Mouse (Mus musculus): ENCODE data around the gene Acaa1b. TPM values are rescaled to one million over a fixed set of nuclear protein-coding genes. Genes with fewer than 3 reads are reported as not detected.

Acaa1b gene
- polyA plus RNA-seq, 1 experiment from 2014 or later, result 1.2 TPM

DNA sequence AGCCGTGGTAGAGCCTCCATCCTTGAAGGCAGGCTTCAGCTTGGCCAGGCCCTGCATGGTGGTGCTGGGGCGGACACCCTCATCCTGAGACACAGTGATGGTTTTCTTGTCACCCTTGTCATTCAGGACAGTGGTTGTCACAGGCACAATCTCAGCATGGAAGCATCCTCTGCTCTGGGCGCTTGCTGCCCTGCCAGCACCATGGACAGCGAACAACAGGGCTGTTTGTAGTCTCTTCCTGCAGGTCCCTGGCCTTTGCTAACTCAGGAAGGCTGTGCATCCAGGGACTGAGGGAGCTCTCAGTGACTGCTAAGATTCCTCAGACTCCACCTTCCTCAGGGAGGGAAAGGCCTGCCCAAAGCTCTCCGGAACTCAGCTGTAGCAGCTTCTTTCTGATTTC lies 7.3 kb downstream of the Acaa1b start:
- no peaks in the 10 kb centered on the region for H3K9me3 ChIP-seq (ENCODE audit: control insufficient read depth, low read length)
- H3K4me1 ChIP-seq (ENCODE audit: control insufficient read depth, insufficient read depth, low read length), result no peaks in the 10 kb centered on the region
- ATAC-seq (ENCODE audit: low FRiP score, low TSS enrichment) (no peak), DNase-seq (peak; percentile 45)
- no peaks in the 10 kb centered on the region for H3K27me3 ChIP-seq (ENCODE audit: control insufficient read depth, insufficient read depth, low read length)
- H3K36me3 ChIP-seq (ENCODE audit: control insufficient read depth, insufficient read depth, low read length), result no peaks in the 10 kb centered on the region
- no peak overlapping the region for H3K9ac ChIP-seq (replicated peaks; ENCODE audit: low read length)
- H3K27ac ChIP-seq (replicated peaks; ENCODE audit: low read depth, low read length), result no peak overlapping the region
- 25% methylated on average over 5 of the region's 5 CpGs for WGBS
- no peak overlapping the region for H3K4me3 ChIP-seq (replicated peaks; ENCODE audit: low read depth, low read length)
- H3K4me2 ChIP-seq (ENCODE audit: low read length), result no peak overlapping the region

DNA sequence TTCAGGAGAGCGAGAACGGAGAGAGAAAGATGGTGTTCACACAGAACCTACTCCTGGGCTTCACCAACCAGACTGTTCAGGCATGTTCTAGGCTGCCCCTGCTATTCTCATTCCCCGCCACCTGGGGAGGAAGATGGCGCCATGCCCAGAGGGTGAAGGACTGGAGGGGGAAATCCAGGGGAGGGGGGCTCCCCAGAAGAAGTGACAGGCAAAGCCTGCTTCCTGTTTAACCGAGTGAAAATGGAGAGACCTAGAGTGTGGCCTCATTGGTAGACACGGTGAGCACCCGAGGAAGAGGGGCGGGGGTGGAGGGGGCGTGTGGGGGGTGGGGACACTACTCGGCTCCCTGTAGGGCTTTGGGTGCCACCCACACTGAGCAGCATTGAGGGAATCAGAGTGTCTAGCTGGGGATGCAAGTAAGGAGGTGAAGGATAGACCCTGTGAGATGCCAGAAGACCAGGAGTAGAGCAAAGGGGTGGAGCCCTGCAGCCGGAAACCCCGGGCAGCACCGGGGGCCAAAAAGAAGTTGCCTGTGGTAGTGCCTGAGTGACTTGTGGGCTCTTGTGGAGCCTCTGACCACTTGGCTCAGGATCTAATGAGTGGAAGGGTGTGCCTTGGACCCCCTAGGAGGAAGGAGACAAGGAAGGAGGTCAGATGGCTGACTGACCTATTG lies 10.7 kb downstream of the Acaa1b start:
- WGBS, result 84% methylated on average over 13 of the region's 13 CpGs
- no peaks in the 10 kb centered on the region for H3K9me3 ChIP-seq (ENCODE audit: control insufficient read depth, low read length)
- no peak overlapping the region for H3K9ac ChIP-seq (replicated peaks; ENCODE audit: low read length)
- ATAC-seq (ENCODE audit: low FRiP score, low TSS enrichment), result no peak
- H3K4me1 ChIP-seq (ENCODE audit: control insufficient read depth, insufficient read depth, low read length), result no peaks in the 10 kb centered on the region
- H3K4me3 ChIP-seq (replicated peaks; ENCODE audit: low read depth, low read length), result no peak overlapping the region
- no peak overlapping the region for H3K4me2 ChIP-seq (ENCODE audit: low read length)
- H3K36me3 ChIP-seq (ENCODE audit: control insufficient read depth, insufficient read depth, low read length), result no peaks in the 10 kb centered on the region
- H3K27me3 ChIP-seq (ENCODE audit: control insufficient read depth, insufficient read depth, low read length), result no peaks in the 10 kb centered on the region
- no peak overlapping the region for H3K27ac ChIP-seq (replicated peaks; ENCODE audit: low read depth, low read length)
- no peak for DNase-seq

DNA sequence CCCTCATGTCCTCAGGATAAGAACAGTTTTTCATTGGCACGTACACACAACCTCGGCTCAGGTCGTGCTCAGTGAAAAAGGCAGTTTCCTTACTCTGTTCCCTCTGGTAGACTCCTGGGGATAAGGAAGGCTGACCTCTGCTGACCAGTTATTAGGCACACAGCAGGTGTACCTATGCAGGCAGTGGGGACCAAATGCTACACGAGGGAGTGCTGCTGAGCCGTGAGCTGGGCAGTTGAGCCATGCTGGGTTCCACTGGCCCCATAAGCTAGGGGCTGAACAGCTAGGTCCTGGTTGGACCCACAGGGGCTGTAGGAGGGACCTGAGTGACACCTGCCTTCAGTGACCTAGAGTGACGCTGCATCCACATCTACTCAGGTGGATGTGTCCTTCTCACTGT lies 11.3 kb downstream of the Acaa1b start:
- Histone ChIP-seq H3K36me3 (ENCODE audit: control insufficient read depth, insufficient read depth, low read length) (no peaks in the 10 kb centered on the region), H3K27me3 (ENCODE audit: control insufficient read depth, insufficient read depth, low read length) (no peaks in the 10 kb centered on the region), H3K4me1 (ENCODE audit: control insufficient read depth, insufficient read depth, low read length) (no peaks in the 10 kb centered on the region), H3K4me2 (ENCODE audit: low read length) (no peak overlapping the region), H3K27ac (replicated peaks; ENCODE audit: low read depth, low read length) (no peak overlapping the region), H3K9me3 (ENCODE audit: control insufficient read depth, low read length) (no peaks in the 10 kb centered on the region), H3K9ac (replicated peaks; ENCODE audit: low read length) (no peak overlapping the region), H3K4me3 (replicated peaks; ENCODE audit: low read depth, low read length) (no peak overlapping the region)
- WGBS, result 53% methylated on average over 6 of the region's 6 CpGs
- ATAC-seq (ENCODE audit: low FRiP score, low TSS enrichment) (no peak), DNase-seq (no peak)

DNA sequence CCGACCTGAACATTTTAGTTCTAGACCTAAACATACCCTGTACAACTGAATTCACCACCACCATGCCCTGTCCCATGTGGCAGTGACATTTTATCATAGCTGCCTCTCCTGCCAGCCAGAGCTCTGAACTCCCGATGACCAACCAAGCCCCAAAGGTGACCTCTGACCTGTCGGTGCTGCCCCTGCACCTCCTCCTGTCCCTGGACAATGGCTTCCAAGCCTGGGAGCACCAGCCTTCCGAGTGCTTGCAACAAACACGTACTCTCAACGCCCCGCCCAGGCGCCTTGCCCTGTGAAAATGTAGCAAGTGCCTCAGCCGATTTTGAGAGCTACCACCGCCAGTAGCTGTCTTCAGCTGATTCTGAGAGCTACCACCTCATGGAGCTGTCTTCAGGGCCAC lies 11.8 kb downstream of the Acaa1b start:
- Histone ChIP-seq H3K36me3 (ENCODE audit: control insufficient read depth, insufficient read depth, low read length) (no peaks in the 10 kb centered on the region), H3K4me3 (replicated peaks; ENCODE audit: low read depth, low read length) (no peak overlapping the region), H3K4me2 (ENCODE audit: low read length) (no peak overlapping the region), H3K4me1 (ENCODE audit: control insufficient read depth, insufficient read depth, low read length) (no peaks in the 10 kb centered on the region), H3K27ac (replicated peaks; ENCODE audit: low read depth, low read length) (no peak overlapping the region), H3K27me3 (ENCODE audit: control insufficient read depth, insufficient read depth, low read length) (no peaks in the 10 kb centered on the region), H3K9me3 (ENCODE audit: control insufficient read depth, low read length) (no peaks in the 10 kb centered on the region), H3K9ac (replicated peaks; ENCODE audit: low read length) (no peak overlapping the region)
- 38% methylated on average over 10 of the region's 10 CpGs for WGBS
- no peak for ATAC-seq (ENCODE audit: low FRiP score, low TSS enrichment)
- DNase-seq, result no peak

DNA sequence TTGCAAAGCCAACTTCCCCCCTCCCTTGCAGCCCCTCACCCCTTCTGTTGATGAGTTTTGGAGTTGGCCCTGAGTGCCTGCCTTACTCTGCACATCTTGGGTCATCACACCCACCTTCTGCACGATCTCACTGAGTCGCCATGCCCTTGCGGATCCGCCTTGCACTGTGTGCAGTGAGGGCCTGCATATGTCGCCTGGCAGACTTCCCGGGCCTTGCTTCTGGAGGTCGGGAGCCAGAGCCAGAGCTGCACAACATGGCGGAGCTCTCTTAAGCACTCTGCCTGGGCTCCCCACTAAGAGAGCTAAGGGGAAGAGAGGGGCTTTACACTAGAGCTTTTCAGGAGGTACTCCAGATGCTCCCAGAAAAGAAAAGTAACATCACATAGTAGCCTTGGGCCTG lies 12.2 kb downstream of the Acaa1b start:
- H3K9me3 ChIP-seq (ENCODE audit: control insufficient read depth, low read length), result no peaks in the 10 kb centered on the region
- no peak overlapping the region for H3K9ac ChIP-seq (replicated peaks; ENCODE audit: low read length)
- no peak overlapping the region for H3K4me2 ChIP-seq (ENCODE audit: low read length)
- no peaks in the 10 kb centered on the region for H3K36me3 ChIP-seq (ENCODE audit: control insufficient read depth, insufficient read depth, low read length)
- no peak overlapping the region for H3K27ac ChIP-seq (replicated peaks; ENCODE audit: low read depth, low read length)
- H3K27me3 ChIP-seq (ENCODE audit: control insufficient read depth, insufficient read depth, low read length), result no peaks in the 10 kb centered on the region
- DNase-seq (peak; percentile 8), ATAC-seq (ENCODE audit: low FRiP score, low TSS enrichment) (no peak)
- H3K4me3 ChIP-seq (replicated peaks; ENCODE audit: low read depth, low read length), result no peak overlapping the region
- no peaks in the 10 kb centered on the region for H3K4me1 ChIP-seq (ENCODE audit: control insufficient read depth, insufficient read depth, low read length)
- WGBS, result 82% methylated on average over 8 of the region's 8 CpGs

DNA sequence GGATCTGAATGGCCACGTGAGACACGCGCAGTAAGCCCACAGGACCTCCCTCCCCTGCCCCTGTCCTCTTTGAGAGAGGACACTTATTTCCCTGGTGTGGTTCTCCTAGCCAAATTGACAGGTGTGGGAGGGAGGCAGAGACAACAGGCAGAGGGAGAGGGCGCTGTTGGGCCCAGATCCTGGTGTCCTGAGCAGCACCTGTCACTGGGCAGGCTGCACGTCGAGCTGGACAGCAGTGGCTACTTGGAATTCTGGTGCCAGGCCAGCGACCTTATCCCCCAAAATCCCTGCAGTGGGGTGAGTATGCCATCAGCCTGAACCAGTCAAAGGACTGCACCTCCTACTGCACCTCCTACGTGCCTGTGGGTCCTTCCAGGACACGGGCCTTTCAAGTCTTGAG lies 13.5 kb downstream of the Acaa1b start:
- no peak for ATAC-seq (ENCODE audit: low FRiP score, low TSS enrichment)
- H3K9ac ChIP-seq (replicated peaks; ENCODE audit: low read length), result no peak overlapping the region
- H3K36me3 ChIP-seq (ENCODE audit: control insufficient read depth, insufficient read depth, low read length), result no peaks in the 10 kb centered on the region
- no peak overlapping the region for H3K4me3 ChIP-seq (replicated peaks; ENCODE audit: low read depth, low read length)
- H3K27ac ChIP-seq (replicated peaks; ENCODE audit: low read depth, low read length), result no peak overlapping the region
- H3K4me1 ChIP-seq (ENCODE audit: control insufficient read depth, insufficient read depth, low read length), result no peaks in the 10 kb centered on the region
- H3K27me3 ChIP-seq (ENCODE audit: control insufficient read depth, insufficient read depth, low read length), result no peaks in the 10 kb centered on the region
- H3K9me3 ChIP-seq (ENCODE audit: control insufficient read depth, low read length), result no peaks in the 10 kb centered on the region
- WGBS, result 74% methylated on average over 9 of the region's 9 CpGs
- H3K4me2 ChIP-seq (ENCODE audit: low read length), result no peak overlapping the region
- no peak for DNase-seq

DNA sequence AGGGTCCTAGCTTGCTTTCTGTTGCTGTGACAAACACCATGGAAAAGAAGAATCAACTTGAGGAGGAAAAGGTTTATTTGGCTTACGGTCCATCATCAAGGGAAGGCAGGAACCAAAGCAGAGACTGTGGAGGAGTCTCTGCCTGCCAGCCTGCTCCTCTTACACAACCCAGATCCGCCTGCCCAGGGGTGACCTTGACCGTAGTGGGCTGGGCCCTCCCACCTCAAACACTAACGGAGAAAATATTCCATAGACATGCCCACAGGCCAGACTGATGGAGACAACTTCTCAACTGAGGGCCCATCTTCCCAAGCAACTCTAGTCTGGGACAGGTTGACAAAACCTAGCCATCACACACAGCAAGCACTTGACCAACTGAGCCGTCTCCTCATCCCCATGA lies 14.8 kb downstream of the Acaa1b start:
- H3K9me3 ChIP-seq (ENCODE audit: control insufficient read depth, low read length), result no peaks in the 10 kb centered on the region
- H3K4me2 ChIP-seq (ENCODE audit: low read length), result no peak overlapping the region
- no peaks in the 10 kb centered on the region for H3K27me3 ChIP-seq (ENCODE audit: control insufficient read depth, insufficient read depth, low read length)
- H3K4me1 ChIP-seq (ENCODE audit: control insufficient read depth, insufficient read depth, low read length), result no peaks in the 10 kb centered on the region
- H3K9ac ChIP-seq (replicated peaks; ENCODE audit: low read length), result no peak overlapping the region
- no peaks in the 10 kb centered on the region for H3K36me3 ChIP-seq (ENCODE audit: control insufficient read depth, insufficient read depth, low read length)
- no peak overlapping the region for H3K27ac ChIP-seq (replicated peaks; ENCODE audit: low read depth, low read length)
- H3K4me3 ChIP-seq (replicated peaks; ENCODE audit: low read depth, low read length), result no peak overlapping the region
- no peak for DNase-seq
- no peak for ATAC-seq (ENCODE audit: low FRiP score, low TSS enrichment)
- 88% methylated on average over 5 of the region's 5 CpGs for WGBS

DNA sequence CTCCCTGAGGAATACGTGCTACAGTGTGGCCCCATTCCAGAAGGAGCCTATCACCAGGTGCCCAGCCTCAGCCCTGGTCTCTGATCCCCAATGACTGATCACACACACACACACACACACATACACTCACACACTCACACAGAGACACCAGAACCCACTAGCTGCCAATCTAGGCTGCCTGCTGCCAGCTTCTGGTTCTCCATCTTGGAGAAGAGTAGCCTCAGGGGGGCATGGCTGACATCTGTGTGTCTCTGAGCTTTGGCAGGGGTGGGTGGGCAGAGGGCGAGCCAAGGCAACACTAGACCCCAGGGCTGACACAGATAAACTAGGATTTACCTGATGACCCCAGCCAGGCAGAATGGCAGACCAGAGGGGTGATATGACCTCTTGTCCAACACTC lies 18.1 kb downstream of the Acaa1b start:
- Histone ChIP-seq H3K4me1 (ENCODE audit: control insufficient read depth, insufficient read depth, low read length) (no peaks in the 10 kb centered on the region), H3K36me3 (ENCODE audit: control insufficient read depth, insufficient read depth, low read length) (no peaks in the 10 kb centered on the region), H3K9me3 (ENCODE audit: control insufficient read depth, low read length) (no peaks in the 10 kb centered on the region), H3K4me2 (ENCODE audit: low read length) (no peak overlapping the region), H3K4me3 (replicated peaks; ENCODE audit: low read depth, low read length) (no peak overlapping the region), H3K27me3 (ENCODE audit: control insufficient read depth, insufficient read depth, low read length) (no peaks in the 10 kb centered on the region), H3K27ac (replicated peaks; ENCODE audit: low read depth, low read length) (no peak overlapping the region), H3K9ac (replicated peaks; ENCODE audit: low read length) (no peak overlapping the region)
- 89% methylated on average over 2 of the region's 2 CpGs for WGBS
- DNase-seq (no peak), ATAC-seq (ENCODE audit: low FRiP score, low TSS enrichment) (no peak)

DNA sequence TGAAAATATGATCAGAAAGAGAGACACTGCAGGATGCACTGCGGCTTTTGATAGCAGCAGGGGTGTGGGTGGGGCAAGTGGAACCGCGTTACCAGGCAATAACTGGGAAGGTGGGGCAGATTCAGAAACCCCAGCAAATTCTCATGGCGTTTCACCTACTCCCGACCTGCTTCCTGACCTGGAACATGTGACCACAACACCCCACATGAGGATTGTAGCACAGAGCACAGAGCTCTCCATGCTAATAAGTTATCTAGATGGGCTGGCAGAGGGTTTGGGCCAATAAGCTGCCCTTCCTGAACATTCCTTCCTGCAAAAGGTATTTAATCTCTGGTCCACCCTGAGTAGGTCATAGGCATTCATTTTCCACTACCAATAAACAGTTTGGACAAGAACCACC lies 26.2 kb downstream of the Acaa1b start:
- Histone ChIP-seq H3K4me2 (ENCODE audit: low read length) (no peak overlapping the region), H3K27me3 (ENCODE audit: control insufficient read depth, insufficient read depth, low read length) (no peaks in the 10 kb centered on the region), H3K36me3 (ENCODE audit: control insufficient read depth, insufficient read depth, low read length) (no peaks in the 10 kb centered on the region), H3K27ac (replicated peaks; ENCODE audit: low read depth, low read length) (no peak overlapping the region), H3K9me3 (ENCODE audit: control insufficient read depth, low read length) (no peaks in the 10 kb centered on the region), H3K4me3 (replicated peaks; ENCODE audit: low read depth, low read length) (no peak overlapping the region), H3K9ac (replicated peaks; ENCODE audit: low read length) (no peak overlapping the region), H3K4me1 (ENCODE audit: control insufficient read depth, insufficient read depth, low read length) (no peaks in the 10 kb centered on the region)
- DNase-seq (no peak), ATAC-seq (ENCODE audit: low FRiP score, low TSS enrichment) (no peak)
- 70% methylated on average over 5 of the region's 5 CpGs for WGBS
